Mouse (Mus musculus) thymus, postnatal 10 days (tissue): ENCODE data around the gene Olfr874.
"Not testable (repeated sequence)": the region's sequence is repeated elsewhere in the genome, so short reads cannot be mapped to it uniquely, and the experiment has no call there.

ENCODE experiments used
- DNase-seq, 2 experiments: peaks; one replicate each; pipeline ENCODE4 v3.0.0; 2021; ENCODE audit warnings: low spot score in 2 of 2

Olfr874 gene

GRCm38 (mm10) chr9:37744806-37745205 lies at the start of gene Olfr874:
TSS of gene Olfr874 (plus strand) at chr9:37745106.
- no peak for DNase-seq

GRCm38 (mm10) chr9:37716150-37716549 lies 28.8 kb upstream of the Olfr874 start, which contains the start of gene Olfr160:
TSS of gene Olfr160 (minus strand) at chr9:37716250.
- DNase-seq = no peak

- no peak for DNase-seq
Measured at GRCm38 (mm10) chr9:37734310-37734709, 10.6 kb upstream of the Olfr874 start.

GRCm38 (mm10) chr9:37750319-37751075 lies 5.6 kb downstream of the Olfr874 start:
- no peak for DNase-seq

GRCm38 (mm10) chr9:37751467-37751866 lies 6.6 kb downstream of the Olfr874 start:
- no peak for DNase-seq

GRCm38 (mm10) chr9:37752006-37752405 lies 7.1 kb downstream of the Olfr874 start:
- DNase-seq = no peak

- DNase-seq = no peak
Measured at GRCm38 (mm10) chr9:37761728-37762127, 16.8 kb downstream of the Olfr874 start.

GRCm38 (mm10) chr9:37762541-37762940 lies 17.6 kb downstream of the Olfr874 start:
- DNase-seq = no peak

- DNase-seq = no peak
Measured at GRCm38 (mm10) chr9:37770661-37771060, 25.8 kb downstream of the Olfr874 start.

GRCm38 (mm10) chr9:37771759-37772158 lies 26.9 kb downstream of the Olfr874 start, which contains the start of gene Olfr875:
TSS of gene Olfr875 (plus strand) at chr9:37771857.
- no peak for DNase-seq

- no peak for DNase-seq
Measured at GRCm38 (mm10) chr9:37782766-37783260, 37.9 kb downstream of the Olfr874 start.

- not testable (repeated sequence) for DNase-seq
Measured at GRCm38 (mm10) chr9:37783394-37784387, 38.8 kb downstream of the Olfr874 start.

- DNase-seq = no peak
Measured at GRCm38 (mm10) chr9:37786411-37786810, 41.5 kb downstream of the Olfr874 start.
